Mouse (Mus musculus): ENCODE measurements at regions not wholly inside any gene's neighbourhood (a gene's known extent, or its start where the extent isn't known, plus 50 kb on each side); places are given as distances from the start of the nearest gene placed in this dataset.

- no peak overlapping the region for H3K9ac ChIP-seq (replicated peaks; ENCODE audit: low read depth, low read length)
- 91% methylated on average over 7 of the region's 7 CpGs for WGBS
- no peak overlapping the region for H3K4me3 ChIP-seq (replicated peaks; ENCODE audit: low read length)
- H3K9me3 ChIP-seq (ENCODE audit: control insufficient read depth, low read length) = no peaks in the 10 kb centered on the region
- no peaks in the 10 kb centered on the region for H3K36me3 ChIP-seq (ENCODE audit: control insufficient read depth, insufficient read depth)
- no peak for ATAC-seq
- no peaks in the 10 kb centered on the region for H3K4me1 ChIP-seq (replicated peaks; ENCODE audit: control insufficient read depth, insufficient read depth, low read length)
- H3K27ac ChIP-seq (ENCODE audit: low read length) = no peak overlapping the region
- no peak overlapping the region for H3K4me2 ChIP-seq (ENCODE audit: low read length)
- H3K27me3 ChIP-seq (replicated peaks; ENCODE audit: control insufficient read depth, insufficient read depth, low read length) = no peaks in the 10 kb centered on the region
Measured at GRCm38 (mm10) chr10:96534547-96535124, 82.2 kb upstream of the Btg1 start.

GRCm38 (mm10) chr10:96535461-96535860 is 81.3 kb upstream of the Btg1 start:
- Histone ChIP-seq H3K9ac (replicated peaks; ENCODE audit: low read depth, low read length) (no peak overlapping the region), H3K27me3 (replicated peaks; ENCODE audit: control insufficient read depth, insufficient read depth, low read length) (no peaks in the 10 kb centered on the region), H3K4me1 (replicated peaks; ENCODE audit: control insufficient read depth, insufficient read depth, low read length) (no peaks in the 10 kb centered on the region), H3K36me3 (ENCODE audit: control insufficient read depth, insufficient read depth) (no peaks in the 10 kb centered on the region), H3K4me2 (ENCODE audit: low read length) (no peak overlapping the region), H3K9me3 (ENCODE audit: control insufficient read depth, low read length) (no peaks in the 10 kb centered on the region), H3K4me3 (replicated peaks; ENCODE audit: low read length) (no peak overlapping the region), H3K27ac (ENCODE audit: low read length) (no peak overlapping the region)
- 43% methylated on average over 9 of the region's 9 CpGs for WGBS
- no peak for ATAC-seq

GRCm38 (mm10) chr10:96540828-96541227 is 76.0 kb upstream of the Btg1 start:
- H3K4me1 ChIP-seq (replicated peaks; ENCODE audit: control insufficient read depth, insufficient read depth, low read length) = peaks cover 4% of the 10 kb centered on the region
- no peaks in the 10 kb centered on the region for H3K27me3 ChIP-seq (replicated peaks; ENCODE audit: control insufficient read depth, insufficient read depth, low read length)
- H3K4me3 ChIP-seq (replicated peaks; ENCODE audit: low read length) = no peak overlapping the region
- ATAC-seq = no peak
- H3K36me3 ChIP-seq (ENCODE audit: control insufficient read depth, insufficient read depth) = no peaks in the 10 kb centered on the region
- no peak overlapping the region for H3K9ac ChIP-seq (replicated peaks; ENCODE audit: low read depth, low read length)
- no peaks in the 10 kb centered on the region for H3K9me3 ChIP-seq (ENCODE audit: control insufficient read depth, low read length)
- no peak overlapping the region for H3K4me2 ChIP-seq (ENCODE audit: low read length)
- 98% methylated on average over 2 of the region's 2 CpGs for WGBS
- no peak overlapping the region for H3K27ac ChIP-seq (ENCODE audit: low read length)

GRCm38 (mm10) chr10:96545312-96545711 is 71.5 kb upstream of the Btg1 start:
- H3K27me3 ChIP-seq (replicated peaks; ENCODE audit: control insufficient read depth, insufficient read depth, low read length) = no peaks in the 10 kb centered on the region
- H3K9ac ChIP-seq (replicated peaks; ENCODE audit: low read depth, low read length) = no peak overlapping the region
- H3K4me2 ChIP-seq (ENCODE audit: low read length) = no peak overlapping the region
- no peaks in the 10 kb centered on the region for H3K9me3 ChIP-seq (ENCODE audit: control insufficient read depth, low read length)
- WGBS = 39% methylated on average over 6 of the region's 6 CpGs
- H3K27ac ChIP-seq (ENCODE audit: low read length) = no peak overlapping the region
- peak; percentile 22; the same call in 1 of the 2 replicates for ATAC-seq
- H3K4me1 ChIP-seq (replicated peaks; ENCODE audit: control insufficient read depth, insufficient read depth, low read length) = peaks cover 11% of the 10 kb centered on the region
- H3K36me3 ChIP-seq (ENCODE audit: control insufficient read depth, insufficient read depth) = no peaks in the 10 kb centered on the region
- no peak overlapping the region for H3K4me3 ChIP-seq (replicated peaks; ENCODE audit: low read length)

- Histone ChIP-seq H3K4me2 (ENCODE audit: low read length) (no peak overlapping the region), H3K4me3 (replicated peaks; ENCODE audit: low read length) (no peak overlapping the region), H3K27me3 (replicated peaks; ENCODE audit: control insufficient read depth, insufficient read depth, low read length) (no peaks in the 10 kb centered on the region), H3K9ac (replicated peaks; ENCODE audit: low read depth, low read length) (no peak overlapping the region), H3K9me3 (ENCODE audit: control insufficient read depth, low read length) (no peaks in the 10 kb centered on the region), H3K36me3 (ENCODE audit: control insufficient read depth, insufficient read depth) (no peaks in the 10 kb centered on the region), H3K27ac (ENCODE audit: low read length) (no peak overlapping the region), H3K4me1 (replicated peaks; ENCODE audit: control insufficient read depth, insufficient read depth, low read length) (peaks cover 11% of the 10 kb centered on the region)
- WGBS = 11% methylated on average over 2 of the region's 2 CpGs
- peak; percentile 92 for ATAC-seq
Measured at GRCm38 (mm10) chr10:96545761-96546388, 70.9 kb upstream of the Btg1 start.

- Histone ChIP-seq H3K9ac (replicated peaks; ENCODE audit: low read depth, low read length) (no peak overlapping the region), H3K4me2 (ENCODE audit: low read length) (no peak overlapping the region), H3K9me3 (ENCODE audit: control insufficient read depth, low read length) (no peaks in the 10 kb centered on the region), H3K36me3 (ENCODE audit: control insufficient read depth, insufficient read depth) (no peaks in the 10 kb centered on the region), H3K27me3 (replicated peaks; ENCODE audit: control insufficient read depth, insufficient read depth, low read length) (no peaks in the 10 kb centered on the region), H3K27ac (ENCODE audit: low read length) (no peak overlapping the region), H3K4me1 (replicated peaks; ENCODE audit: control insufficient read depth, insufficient read depth, low read length) (peaks cover 11% of the 10 kb centered on the region), H3K4me3 (replicated peaks; ENCODE audit: low read length) (no peak overlapping the region)
- ATAC-seq = no peak
- WGBS = 87% methylated on average over 2 of the region's 2 CpGs
Measured at GRCm38 (mm10) chr10:96549651-96550050, 67.2 kb upstream of the Btg1 start.

GRCm38 (mm10) chr10:96550266-96550665 is 66.5 kb upstream of the Btg1 start:
- Histone ChIP-seq H3K9ac (replicated peaks; ENCODE audit: low read depth, low read length) (no peak overlapping the region), H3K27me3 (replicated peaks; ENCODE audit: control insufficient read depth, insufficient read depth, low read length) (no peaks in the 10 kb centered on the region), H3K4me3 (replicated peaks; ENCODE audit: low read length) (no peak overlapping the region), H3K36me3 (ENCODE audit: control insufficient read depth, insufficient read depth) (no peaks in the 10 kb centered on the region), H3K4me2 (ENCODE audit: low read length) (no peak overlapping the region), H3K4me1 (replicated peaks; ENCODE audit: control insufficient read depth, insufficient read depth, low read length) (peaks cover 9% of the 10 kb centered on the region), H3K27ac (ENCODE audit: low read length) (no peak overlapping the region), H3K9me3 (ENCODE audit: control insufficient read depth, low read length) (no peaks in the 10 kb centered on the region)
- ATAC-seq = no peak
- WGBS = 77% methylated on average over 4 of the region's 4 CpGs

GRCm38 (mm10) chr10:96557336-96557735 is 59.5 kb upstream of the Btg1 start:
- no peaks in the 10 kb centered on the region for H3K27me3 ChIP-seq (replicated peaks; ENCODE audit: control insufficient read depth, insufficient read depth, low read length)
- 63% methylated on average over 2 of the region's 2 CpGs for WGBS
- H3K36me3 ChIP-seq (ENCODE audit: control insufficient read depth, insufficient read depth) = no peaks in the 10 kb centered on the region
- no peak overlapping the region for H3K4me3 ChIP-seq (replicated peaks; ENCODE audit: low read length)
- ATAC-seq = no peak
- no peaks in the 10 kb centered on the region for H3K9me3 ChIP-seq (ENCODE audit: control insufficient read depth, low read length)
- no peak overlapping the region for H3K4me2 ChIP-seq (ENCODE audit: low read length)
- H3K9ac ChIP-seq (replicated peaks; ENCODE audit: low read depth, low read length) = no peak overlapping the region
- no peak overlapping the region for H3K27ac ChIP-seq (ENCODE audit: low read length)
- H3K4me1 ChIP-seq (replicated peaks; ENCODE audit: control insufficient read depth, insufficient read depth, low read length) = no peaks in the 10 kb centered on the region

- H3K36me3 ChIP-seq (ENCODE audit: control insufficient read depth, insufficient read depth) = no peaks in the 10 kb centered on the region
- no peaks in the 10 kb centered on the region for H3K4me1 ChIP-seq (replicated peaks; ENCODE audit: control insufficient read depth, insufficient read depth, low read length)
- H3K4me3 ChIP-seq (replicated peaks; ENCODE audit: low read length) = no peak overlapping the region
- H3K27ac ChIP-seq (ENCODE audit: low read length) = no peak overlapping the region
- no peak overlapping the region for H3K4me2 ChIP-seq (ENCODE audit: low read length)
- H3K9ac ChIP-seq (replicated peaks; ENCODE audit: low read depth, low read length) = no peak overlapping the region
- H3K9me3 ChIP-seq (ENCODE audit: control insufficient read depth, low read length) = peaks cover 6% of the 10 kb centered on the region; the same call in 1 of the 2 replicates
- no peak for ATAC-seq
- no peaks in the 10 kb centered on the region for H3K27me3 ChIP-seq (replicated peaks; ENCODE audit: control insufficient read depth, insufficient read depth, low read length)
Measured at GRCm38 (mm10) chr10:96565343-96565742, 51.5 kb upstream of the Btg1 start.
